Mouse (Mus musculus): ENCODE results near the gene Pcbp4.

GRCm38 (mm10) chr9:106412210-106412609, 40.9 kb upstream of the Pcbp4 start:
- no peak for TF ChIP-seq GATA1 (IDR thresholded peaks at IDR 0.05; ENCODE audit: low read length)
- TF ChIP-seq TAL1 (IDR thresholded peaks at IDR 0.05; ENCODE audit: low read length), result no peak

Data from erythroblast, embryonic 14.5 days (primary cell).